ENCODE assay signal across 1 mouse cellular context in the genomic region with DNA sequence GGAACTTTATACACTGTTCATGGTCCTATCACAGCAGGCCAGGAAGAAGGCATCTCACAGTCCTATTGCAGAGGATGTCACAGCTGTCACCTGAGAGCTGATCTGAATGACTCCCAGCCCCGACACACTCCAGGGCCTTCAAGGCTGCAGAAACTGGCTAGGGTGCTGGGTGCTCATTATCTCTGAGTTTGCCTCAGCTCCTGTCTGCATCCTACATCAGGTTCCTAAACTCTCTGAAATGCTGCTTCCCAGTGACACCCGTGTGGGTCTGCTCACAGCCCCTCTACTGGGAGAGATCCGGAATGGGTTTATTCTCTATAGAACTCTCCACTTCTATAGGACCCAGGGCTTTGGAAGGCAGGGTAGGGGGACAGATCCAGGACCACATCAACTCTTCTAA.
TF ChIP-seq lines count a peak whose summit lies in the region.

No protein-coding gene starts in this region.

TF ChIP-seq in CH12.LX, 34 proteins besides CTCF, POLR2A, EP300 and RAD21:
- TF ChIP-seq JUND (conservative IDR thresholded peaks at IDR 0.05; ENCODE audit: low read depth, low read length) (no peak), USF2 (conservative IDR thresholded peaks at IDR 0.05; ENCODE audit: low read depth, low read length) (no peak), JUN (IDR thresholded peaks at IDR 0.05; ENCODE audit: insufficient read depth, low read depth, low read length) (no peak), IRF4 (IDR thresholded peaks at IDR 0.05; ENCODE audit: low read depth, low read length) (no peak), UBTF (IDR thresholded peaks at IDR 0.05; ENCODE audit: low read depth, low read length) (no peak), ELF1 (IDR thresholded peaks at IDR 0.05; ENCODE audit: low read depth, low read length) (no peak), CHD1 (IDR thresholded peaks at IDR 0.05; ENCODE audit: low read depth, low read length) (no peak), MXI1 (IDR thresholded peaks at IDR 0.05; ENCODE audit: low read depth, low read length) (no peak), BHLHE40 (IDR thresholded peaks at IDR 0.05; ENCODE audit: low read depth, low read length) (no peak), ZMIZ1 (IDR thresholded peaks at IDR 0.05; ENCODE audit: low read depth, low read length) (no peak), E2F4 (IDR thresholded peaks at IDR 0.05; ENCODE audit: insufficient replicate concordance, low read depth, low read length) (no peak), PAX5 (IDR thresholded peaks at IDR 0.05; ENCODE audit: low read length) (no peak), ZKSCAN1 (IDR thresholded peaks at IDR 0.05; ENCODE audit: borderline replicate concordance, low read depth, low read length) (no peak), CHD2 (IDR thresholded peaks at IDR 0.05; ENCODE audit: low read length) (no peak), NELFE (IDR thresholded peaks at IDR 0.05; ENCODE audit: low read depth, low read length) (no peak), MAX (IDR thresholded peaks at IDR 0.05; ENCODE audit: low read length) (no peak), KAT2A (IDR thresholded peaks at IDR 0.05; ENCODE audit: insufficient replicate concordance, low read length) (no peak), HCFC1 (IDR thresholded peaks at IDR 0.05; ENCODE audit: low read depth, low read length) (no peak), TCF12 (IDR thresholded peaks at IDR 0.05; ENCODE audit: low read depth, low read length) (no peak)
